Mouse (Mus musculus): ENCODE measurements around the gene Add2.

Add2 gene

DNA sequence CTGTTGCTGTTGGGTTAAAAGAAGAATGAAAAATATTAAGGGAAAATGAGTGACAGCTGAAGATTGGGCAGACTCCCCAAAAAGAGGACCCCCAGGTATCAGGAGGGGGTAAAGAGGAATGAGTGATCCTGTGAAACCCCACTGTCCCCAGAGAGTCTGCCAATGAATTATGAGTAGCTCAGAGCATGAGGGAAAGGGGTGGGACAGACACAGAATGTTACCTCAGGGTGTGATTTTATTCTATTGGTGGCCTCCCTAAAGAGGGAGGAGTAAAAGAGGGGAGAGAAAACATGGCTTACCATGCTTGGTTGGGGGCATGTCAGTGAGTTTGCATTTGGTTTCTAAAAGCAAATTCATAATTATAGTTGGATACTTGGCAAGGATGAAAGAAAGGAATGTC is 50.8 kb downstream of the Add2 start:
- DNase-seq (ENCODE audit: low spot score in 2 of 2), result no peak

DNA sequence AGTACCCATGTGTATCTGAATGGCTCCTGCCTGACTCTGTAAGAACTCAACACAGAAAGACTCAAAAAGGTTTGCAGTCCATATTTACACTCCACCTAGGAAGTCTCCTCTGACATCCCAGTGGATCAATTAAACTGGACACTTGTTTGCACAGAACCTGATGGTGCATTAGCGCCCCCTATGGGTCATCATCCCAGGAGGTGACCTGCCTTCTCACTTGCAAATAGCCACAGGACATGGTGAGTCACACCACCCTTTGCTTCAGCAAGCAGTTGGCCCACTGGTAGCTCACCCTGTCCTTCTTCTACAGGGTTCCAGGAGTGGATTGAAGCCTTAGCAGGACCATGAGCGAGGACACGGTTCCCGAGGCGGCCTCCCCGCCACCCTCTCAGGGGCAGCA is 57.0 kb downstream of the Add2 start:
- peak; percentile 42 to 67 for DNase-seq (ENCODE audit: low spot score in 2 of 2)

DNA sequence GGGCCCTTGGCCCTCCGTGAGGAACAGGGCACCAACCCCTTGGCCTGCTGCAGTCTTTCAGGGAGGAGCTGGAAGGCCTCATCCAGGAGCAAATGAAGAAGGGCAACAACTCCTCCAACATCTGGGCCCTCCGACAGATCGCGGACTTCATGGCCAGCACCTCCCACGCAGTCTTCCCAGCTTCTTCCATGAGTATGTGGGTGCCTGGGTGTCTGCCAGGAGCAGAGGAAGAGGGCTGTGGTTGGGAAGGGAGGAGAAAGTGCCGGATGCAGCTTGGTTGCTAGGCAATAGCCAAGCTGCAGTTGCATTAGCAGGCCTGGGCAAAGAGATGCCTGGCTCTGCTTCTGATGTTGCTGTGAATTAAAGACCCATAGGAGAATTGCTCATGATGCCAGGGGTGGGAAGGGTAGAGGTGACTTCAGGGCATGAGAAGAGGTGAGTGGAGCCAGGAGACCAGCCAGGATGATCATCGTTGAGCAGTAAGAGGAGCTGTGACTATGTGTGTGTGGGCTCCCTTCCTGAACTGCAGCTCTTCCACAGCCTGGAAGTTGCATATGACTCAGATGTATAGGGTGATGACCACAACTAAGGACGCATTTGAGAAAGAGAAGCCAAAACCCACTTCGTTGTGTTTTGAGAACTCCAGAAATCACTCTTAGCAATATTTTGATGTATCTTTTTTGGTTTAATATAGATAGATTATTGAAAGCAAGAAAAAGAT is 58.5 kb downstream of the Add2 start:
- no peak for DNase-seq (ENCODE audit: low spot score in 2 of 2)

DNA sequence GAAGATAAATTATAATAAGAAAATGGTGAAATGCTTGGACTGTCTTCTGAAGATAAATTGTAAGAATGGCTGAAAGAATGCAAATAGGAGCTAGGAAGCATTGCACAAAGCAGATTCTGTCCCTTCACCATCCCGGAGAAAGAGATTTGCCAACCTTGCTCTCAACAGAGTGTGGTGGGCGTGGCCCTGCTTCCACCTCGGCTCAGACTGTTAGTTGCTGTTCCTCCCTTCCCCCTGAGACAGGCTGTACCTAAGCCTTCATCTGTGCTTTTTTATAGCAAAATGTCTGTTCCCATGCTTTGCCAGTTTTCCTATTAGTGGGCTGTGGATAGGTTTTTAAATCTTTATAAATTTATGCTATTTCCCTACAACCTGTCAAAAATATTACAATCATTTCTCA is 59.3 kb downstream of the Add2 start:
- DNase-seq (ENCODE audit: low spot score in 2 of 2), result no peak

DNA sequence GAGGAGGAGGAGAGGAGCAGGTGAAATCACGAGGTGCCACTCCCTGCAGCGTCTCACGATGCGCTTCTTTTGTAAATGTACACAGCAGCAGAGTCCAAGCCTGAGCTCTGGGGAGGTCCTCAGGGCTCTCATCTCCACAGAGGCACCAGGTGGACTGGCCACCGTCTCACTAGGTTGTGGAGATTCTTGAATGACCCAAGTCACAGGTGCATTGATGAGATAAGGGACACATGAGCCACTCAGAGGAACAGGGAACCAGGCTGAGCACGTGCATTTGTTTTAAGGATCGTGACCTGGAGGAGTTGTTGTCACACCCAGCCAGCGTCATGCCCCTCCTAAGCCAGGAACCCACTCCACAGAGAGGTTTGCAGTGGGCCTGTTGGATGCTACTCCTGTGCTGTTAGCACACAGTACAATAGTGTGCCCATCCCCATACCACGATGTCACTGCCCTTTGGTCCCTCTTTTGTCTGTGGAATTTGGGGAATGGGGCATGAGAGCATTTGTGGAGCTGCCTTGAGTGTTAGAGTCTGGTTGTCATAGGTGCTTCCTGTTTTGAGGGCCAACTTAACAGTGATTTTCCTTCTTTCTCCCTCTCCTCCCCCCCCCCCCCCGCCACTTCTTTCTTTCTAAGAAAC is 65.8 kb downstream of the Add2 start:
- no peak for DNase-seq (ENCODE audit: low spot score in 2 of 2)

DNA sequence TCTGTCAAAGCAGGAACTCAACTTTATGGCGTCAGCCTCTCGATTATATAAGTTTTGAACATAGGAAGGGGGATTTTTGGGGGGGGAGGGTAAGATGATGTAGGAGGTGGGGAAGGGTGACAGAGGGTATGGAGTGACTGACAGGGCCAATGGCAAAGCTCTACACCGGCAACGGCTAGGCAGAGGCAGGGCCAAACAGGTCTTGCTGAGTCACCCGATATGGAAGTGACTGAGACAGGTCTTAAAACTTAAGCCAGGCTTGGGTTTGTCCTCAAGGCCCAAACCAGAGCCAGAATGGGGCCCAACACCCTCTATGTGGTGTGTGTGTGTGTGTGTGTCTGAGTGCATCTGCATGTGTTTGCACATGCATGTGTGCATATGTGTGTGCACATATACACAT is 67.0 kb downstream of the Add2 start:
- DNase-seq (ENCODE audit: low spot score in 2 of 2), result no peak

DNA sequence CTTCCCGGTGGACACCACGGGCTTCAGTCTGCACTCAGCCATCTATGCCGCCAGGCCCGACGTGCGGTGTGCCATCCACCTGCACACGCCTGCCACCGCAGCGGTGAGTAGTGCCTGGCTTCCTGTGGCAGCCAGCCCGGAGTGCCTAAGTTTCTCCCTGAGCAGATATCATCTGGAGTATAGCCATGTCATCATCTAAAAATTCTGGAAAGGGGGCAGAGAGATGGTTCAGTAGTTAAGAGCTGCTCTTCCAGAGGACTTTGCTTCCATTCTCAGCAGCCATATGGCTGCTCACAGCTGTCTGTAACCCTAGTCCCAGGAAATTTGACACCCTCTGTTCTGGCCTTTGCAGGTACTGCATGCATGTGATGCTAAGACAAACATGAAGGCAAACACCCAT is 68.3 kb downstream of the Add2 start:
- no peak for DNase-seq (ENCODE audit: low spot score in 2 of 2)

DNA sequence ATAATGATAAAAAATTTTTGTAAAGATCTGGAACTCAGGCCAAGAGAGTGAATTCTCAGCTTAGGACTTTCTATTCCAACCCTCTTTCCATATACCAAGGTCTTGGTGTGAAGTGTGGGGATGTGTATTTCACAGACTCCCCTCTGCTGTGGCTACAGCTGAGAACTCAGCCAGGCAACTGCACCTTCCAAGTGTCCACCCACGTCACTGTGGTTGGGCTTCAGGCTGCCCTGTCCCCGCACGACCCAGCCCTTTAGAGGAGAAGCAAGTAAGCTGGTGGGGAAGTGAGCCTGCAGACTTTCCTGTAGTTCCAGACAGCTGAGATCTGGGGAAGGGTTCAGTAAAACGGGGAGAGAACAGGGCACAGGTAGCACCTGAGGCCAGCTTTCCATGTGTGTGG is 68.7 kb downstream of the Add2 start:
- DNase-seq (ENCODE audit: low spot score in 2 of 2), result no peak

DNA sequence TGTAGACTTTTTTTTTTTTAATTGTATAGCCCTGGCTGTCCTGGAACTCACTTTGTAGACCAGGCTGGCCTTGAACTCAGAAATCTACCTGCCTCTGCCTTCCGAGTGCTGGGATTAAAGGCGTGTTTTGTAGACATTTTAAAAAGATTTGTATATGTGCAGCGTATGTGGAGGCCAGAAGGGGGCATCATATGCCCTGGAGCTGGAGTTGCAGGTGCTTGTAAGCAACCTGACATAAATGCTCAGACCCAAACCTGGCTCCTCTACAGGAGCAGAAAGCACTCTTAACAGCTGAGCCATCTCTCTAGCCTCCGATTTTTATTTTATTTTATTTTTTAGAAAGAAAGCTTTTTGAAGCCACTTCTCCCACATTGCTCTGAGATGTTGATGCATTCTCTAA is 70.5 kb downstream of the Add2 start:
- DNase-seq (ENCODE audit: low spot score in 2 of 2), result no peak

DNA sequence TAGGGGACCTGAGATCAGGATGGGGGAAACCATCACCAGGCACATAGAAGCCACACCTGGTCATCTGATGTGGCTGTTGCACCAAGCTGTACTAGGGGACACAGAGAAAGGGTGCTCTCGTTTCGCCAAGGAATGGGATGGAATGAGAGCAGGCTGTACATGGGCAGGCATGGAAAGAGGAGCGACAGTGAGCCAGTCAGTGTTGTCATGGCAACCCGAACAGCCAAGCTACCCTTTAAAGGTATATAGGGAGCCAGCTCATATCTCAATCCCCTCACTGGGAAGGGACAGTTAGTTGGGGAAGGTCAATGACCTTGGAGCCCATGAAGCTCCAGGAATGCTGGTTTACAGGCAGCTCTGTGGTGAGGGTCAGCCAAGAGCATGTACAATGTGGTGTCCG is 73.0 kb downstream of the Add2 start:
- no peak for DNase-seq (ENCODE audit: low spot score in 2 of 2)

DNA sequence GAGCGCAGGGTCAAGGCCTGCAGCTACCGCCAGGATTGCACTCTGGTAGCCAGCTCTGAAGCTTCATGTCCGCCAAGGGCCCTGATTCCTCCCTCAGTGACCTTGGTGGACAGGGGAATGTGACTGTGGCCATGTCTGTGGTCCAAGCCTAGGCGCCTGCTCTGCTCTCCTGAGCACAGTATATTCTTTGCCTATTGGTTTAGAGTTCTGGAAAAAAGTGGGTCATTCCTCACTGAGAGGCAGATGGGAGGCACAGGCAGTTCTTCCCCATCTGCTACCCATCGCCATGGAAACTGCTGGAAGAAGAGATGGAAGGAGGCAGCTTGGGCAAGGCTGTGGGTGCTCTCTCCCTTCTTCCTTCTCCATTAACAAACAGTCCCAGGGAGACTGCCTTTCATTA is 74.4 kb downstream of the Add2 start:
- peak in 1 of 2 experiments; percentile 26 for DNase-seq (ENCODE audit: low spot score in 2 of 2)

DNA sequence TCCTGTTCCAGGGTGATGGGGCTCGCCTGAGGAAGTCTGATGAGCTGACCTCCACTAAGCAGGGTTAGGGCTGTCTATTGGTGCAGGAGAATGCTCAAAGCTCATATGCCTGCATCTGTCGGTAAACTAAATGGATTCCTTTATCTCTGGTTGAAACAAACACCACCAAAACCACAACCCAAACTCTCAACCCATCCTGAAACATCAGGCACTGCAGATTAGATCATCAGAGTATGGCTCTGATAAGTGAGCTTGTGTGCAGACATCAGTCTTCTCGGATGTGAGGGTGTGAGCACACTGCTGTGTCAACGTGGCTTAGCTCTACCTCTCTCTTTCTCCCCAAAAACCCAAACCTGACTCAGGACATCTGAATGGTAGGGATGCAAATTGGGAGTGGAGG is 75.1 kb downstream of the Add2 start:
- DNase-seq (ENCODE audit: low spot score in 2 of 2), result no peak

DNA sequence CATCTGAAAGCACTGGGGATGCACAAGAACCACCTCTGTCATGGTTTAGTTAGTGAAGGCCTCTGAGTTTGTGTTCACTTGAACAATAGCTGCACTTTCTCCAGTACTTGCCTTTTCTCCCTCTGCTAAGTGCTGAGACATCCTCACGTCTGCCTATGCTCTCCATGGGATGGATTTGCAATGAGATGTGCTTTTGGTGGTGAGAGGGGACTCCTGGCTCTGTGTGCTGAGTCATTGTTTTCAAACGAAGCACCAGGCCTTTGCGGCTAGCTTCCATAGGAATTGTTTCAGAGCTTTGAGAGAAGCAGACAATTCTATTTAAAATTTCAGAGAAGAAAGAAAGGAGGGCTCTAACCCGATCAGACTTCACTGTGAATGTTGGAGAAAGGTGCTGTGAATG is 76.2 kb downstream of the Add2 start:
- DNase-seq (ENCODE audit: low spot score in 2 of 2), result no peak

DNA sequence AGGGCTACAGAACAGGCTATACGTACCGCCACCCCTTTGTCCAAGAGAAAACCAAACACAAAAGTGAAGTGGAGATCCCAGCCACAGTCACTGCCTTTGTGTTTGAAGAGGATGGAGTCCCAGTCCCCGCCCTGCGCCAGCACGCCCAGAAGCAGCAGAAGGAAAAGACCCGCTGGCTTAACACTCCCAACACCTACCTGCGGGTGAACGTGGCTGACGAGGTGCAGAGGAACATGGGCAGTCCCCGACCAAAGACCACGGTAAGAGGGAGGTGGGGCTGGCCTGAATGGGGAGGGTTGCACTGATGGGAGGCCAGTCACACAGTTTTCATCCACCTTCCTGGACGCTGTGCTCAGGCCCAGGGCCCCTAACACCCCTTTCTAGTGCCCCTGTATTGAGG is 77.6 kb downstream of the Add2 start:
- no peak for DNase-seq (ENCODE audit: low spot score in 2 of 2)

DNA sequence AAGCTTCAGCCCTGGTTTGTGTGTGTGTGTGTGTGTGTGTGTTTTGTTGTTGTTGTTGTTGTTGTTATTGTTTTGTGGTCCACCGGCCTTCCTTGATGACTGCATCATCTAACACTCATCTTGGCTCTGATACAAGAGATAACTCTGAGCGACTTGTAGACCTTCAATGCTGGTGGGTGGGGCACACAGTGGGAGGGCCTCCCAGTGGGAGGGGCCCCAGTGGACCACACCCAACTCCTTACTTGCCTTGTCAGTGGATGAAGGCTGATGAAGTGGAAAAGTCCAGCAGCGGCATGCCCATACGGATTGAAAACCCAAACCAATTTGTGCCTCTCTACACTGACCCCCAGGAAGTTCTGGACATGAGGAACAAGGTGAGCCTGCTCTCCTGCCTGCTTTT is 78.6 kb downstream of the Add2 start:
- DNase-seq (ENCODE audit: low spot score in 2 of 2), result no peak

DNA sequence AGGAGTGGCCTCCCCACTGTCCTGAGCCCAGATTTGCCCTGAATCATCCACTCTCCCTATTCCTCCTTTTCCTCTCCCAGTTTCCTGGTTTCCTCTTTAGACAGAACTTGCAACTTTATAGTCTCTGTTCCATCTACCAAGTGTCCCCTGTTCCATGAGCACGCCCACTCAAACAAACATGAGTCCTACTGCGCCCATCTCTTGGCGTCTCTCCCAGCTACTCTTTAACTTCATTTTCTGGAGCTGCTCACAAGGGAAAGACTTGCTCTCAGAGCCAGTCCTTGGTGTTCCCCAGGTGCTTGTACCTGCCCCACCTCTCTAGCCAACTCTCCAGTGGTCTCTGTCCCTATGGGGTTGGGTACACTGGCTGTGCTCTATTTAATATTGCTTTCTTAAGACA is 87.4 kb downstream of the Add2 start:
- no peak for DNase-seq (ENCODE audit: low spot score in 2 of 2)

DNA sequence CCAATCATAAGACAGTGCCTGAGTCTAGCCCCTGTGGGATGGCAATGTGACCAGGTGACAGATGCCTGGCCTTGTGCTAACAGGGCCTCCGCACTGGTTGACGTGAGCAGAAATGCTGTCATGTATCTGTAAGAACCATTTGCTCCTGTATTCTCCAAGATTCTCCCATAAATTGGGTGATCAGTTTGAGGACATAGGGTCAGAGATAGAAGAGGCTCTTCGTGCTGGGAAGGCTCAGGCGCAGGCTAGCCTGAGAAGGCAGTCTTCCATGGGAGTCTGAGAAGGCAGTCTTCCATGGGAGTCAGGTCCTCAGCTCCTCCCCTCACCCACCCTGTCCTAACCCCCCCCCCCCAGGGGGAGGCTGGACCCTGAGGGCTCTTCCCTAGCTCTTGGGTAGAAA is 94.6 kb downstream of the Add2 start:
- no peak for DNase-seq (ENCODE audit: low spot score in 2 of 2)

DNA sequence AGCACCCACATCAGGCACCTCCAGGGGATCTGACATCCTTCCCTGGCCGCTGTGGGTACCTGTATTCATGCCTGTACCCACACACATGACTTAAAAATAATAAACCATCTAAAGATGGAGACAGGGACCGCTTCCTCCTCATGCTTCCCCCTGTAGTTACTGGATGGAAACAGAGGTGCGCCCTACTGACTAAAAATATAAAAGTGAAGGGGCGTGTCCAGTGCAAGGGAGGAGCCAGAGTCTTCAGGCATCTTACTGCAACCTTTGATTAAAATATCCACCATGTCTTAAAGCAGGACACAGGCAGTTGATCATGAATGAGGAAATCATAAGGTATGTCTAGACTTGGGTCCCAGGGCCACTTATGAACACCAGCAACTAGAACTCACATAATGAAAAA is 97.3 kb downstream of the Add2 start:
- no peak for DNase-seq (ENCODE audit: low spot score in 2 of 2)

DNA sequence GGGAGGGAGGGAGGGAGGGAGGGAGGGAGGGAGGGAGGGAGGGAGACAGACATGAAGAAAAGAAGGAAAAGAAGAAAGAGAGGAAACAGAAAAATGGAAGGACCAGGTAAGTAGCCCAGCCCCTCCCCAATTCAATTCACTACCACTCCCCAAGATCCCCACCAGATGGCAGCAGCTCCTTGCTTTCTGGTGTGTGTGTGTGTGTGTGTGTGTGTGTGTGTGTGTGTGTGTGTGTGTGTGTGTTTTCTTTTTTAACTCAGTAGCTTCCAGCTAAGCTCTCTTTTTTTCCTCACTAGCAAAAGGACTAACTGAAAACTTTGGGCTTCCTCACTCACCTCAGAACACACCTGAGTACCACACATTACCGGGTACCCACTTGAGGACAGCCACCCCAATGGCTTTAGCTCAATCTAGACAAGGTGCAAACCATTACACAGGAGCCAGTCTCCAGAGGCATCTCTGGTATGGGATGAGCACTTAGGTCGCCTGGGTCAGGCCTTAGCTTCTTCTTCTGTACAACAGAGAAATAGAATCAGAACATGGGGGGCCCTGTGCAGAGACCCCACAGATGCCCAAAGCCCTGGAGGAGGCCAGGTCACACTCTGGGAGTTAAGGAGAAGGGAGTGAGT is 98.6 kb downstream of the Add2 start:
- DNase-seq (ENCODE audit: low spot score in 2 of 2), result peak in 1 of 2 experiments; percentile 67

DNA sequence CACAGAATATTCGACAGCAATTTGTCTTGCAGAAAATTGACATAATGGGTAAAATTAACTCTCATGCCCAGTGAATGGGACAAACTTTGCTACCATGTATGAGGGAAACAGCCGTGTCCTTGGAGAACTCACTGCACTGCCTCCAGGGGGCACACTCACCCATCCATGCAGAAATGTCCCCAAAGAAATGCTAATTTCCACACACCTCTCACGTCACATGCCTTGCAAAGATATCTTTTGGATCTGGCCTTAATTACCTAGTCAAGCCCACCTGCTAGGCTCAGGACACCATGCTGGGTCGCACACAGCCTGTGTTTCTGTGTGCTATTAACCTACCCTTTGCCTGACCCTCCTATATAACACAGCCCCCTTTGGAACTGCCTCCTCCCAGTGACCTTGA is 100.0 kb downstream of the Add2 start:
- DNase-seq (ENCODE audit: low spot score in 2 of 2), result no peak

DNA sequence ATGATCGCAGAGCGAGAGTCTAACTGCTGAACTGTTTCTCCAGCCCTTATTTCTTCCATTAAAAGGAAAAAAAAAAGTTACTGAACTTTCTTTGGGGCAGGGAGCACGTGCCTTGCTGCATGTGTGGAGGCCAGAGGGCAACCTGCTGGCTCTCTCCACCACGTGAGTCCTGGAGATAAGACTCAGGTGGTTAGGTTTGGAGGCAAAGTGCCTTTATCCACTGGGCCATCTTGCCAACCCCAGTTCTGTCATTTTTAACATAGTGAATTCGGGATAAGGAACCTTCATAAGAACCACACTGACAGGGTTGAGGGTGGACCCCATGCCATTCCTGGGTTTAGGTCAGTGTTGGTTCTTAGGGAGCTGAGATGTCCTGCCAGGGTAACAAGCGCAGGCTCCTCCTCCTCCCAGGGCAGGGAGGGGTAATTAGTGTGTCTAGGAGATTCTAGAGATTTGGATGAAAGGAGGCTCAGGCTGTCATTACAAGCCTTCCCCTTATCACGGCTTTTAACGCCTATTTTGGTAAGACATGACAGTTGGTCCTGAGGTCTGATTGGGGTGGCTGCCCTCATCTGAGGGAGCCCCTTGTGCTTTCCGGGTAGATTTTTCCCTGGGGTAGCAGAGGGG is 101.5 kb downstream of the Add2 start:
- DNase-seq (ENCODE audit: low spot score in 2 of 2), result no peak

DNA sequence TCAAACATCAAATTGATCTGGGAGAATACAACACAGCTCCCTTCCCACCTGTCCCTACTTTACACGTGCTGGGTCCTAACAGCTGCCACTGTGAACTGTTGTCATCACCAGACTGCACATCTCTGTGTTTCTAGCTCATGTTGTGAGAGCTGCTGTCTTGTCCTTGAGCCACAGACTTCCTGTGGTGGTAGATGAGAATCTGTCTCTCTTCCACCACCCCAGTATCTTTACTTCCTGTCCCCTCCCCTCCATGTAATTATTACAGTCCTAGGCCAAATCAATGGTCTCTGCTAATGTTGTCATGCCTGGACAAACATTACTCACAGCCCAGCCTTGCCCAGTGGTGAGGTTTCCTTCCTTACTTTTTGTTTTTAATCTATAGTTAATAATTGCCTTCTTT is 105.4 kb downstream of the Add2 start:
- no peak for DNase-seq (ENCODE audit: low spot score in 2 of 2)

DNA sequence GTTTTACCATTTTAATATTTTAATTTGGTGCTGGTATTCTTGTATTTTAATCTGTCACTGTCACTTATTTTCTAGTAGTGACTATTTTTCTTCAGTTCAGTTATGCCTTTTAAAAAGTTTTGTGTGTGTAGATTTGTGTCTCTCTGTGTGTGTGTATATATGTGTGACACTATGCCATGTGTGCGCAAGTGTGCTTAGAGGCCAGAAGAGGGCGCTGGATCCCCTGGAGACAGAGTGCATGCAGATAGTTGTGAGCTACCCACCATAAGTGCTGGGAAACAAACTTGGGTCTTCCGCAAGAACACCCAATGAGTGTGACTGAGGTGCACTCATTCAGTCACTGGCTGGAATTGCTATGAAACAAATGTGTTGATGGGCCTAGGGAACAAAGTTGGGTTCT is 107.7 kb downstream of the Add2 start:
- DNase-seq (ENCODE audit: low spot score in 2 of 2), result no peak

All from cerebellum, postnatal 4 days (tissue).